ENCODE assay signal across 10 mouse cellular contexts in the genomic region with DNA sequence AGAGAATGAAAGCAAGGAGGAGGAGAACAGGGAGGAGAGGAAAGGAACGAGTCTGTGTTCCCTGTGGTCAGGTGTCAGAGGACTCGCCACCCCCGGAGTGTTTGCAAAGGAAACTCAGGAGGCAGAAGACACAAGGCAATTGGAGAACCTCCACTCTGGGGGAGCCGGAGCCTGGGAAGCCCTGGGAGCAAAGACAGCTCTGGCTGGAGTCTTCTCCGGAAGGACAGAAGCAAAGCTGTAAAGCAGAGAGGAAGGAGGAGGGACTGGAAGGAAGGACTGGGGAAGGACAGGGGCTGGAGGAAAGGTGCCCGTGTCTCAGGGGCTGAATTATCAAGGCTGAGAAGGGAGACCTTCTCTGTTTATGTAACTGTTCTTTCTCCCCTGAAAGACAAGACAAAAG.
DNase-seq lines count a peak whose midpoint lies in the region; ATAC-seq and TF ChIP-seq lines count a peak whose summit lies in the region.
"Had no signal": no experiment of that assay in that cellular context is flagged by ENCODE, and none has a peak within 500 bp of the region (broad histone marks: within the 10 kb centered on the region; RNA-seq: fewer than 3 reads in every experiment).

No protein-coding gene starts in this region.

- WGBS in kidney, adult 2 months: 7% methylated on average over 6 of the region's 6 CpGs
- 24% methylated on average over 6 of the region's 6 CpGs for WGBS in embryonic facial prominence, embryonic 12.5 days
- WGBS in hindbrain, embryonic 15.5 days: 24% methylated on average over 6 of the region's 6 CpGs

- no peak for TF ChIP-seq POLR2A in kidney, adult 2 months (IDR thresholded peaks at IDR 0.05; ENCODE audit: low read depth, low read length)

- peaks cover 4% of the 10 kb centered on the region for H3K4me1 ChIP-seq in kidney, adult 2 months (ENCODE audit: control insufficient read depth, insufficient read depth, low read length)
- H3K4me1 ChIP-seq in embryonic facial prominence, embryonic 12.5 days: 0 out of 2 replicates have a peak, but pooled peaks cover 10% of the 10 kb centered on the region
- peaks cover 8% of the 10 kb centered on the region; the same call in 1 of the 2 replicates for H3K4me1 ChIP-seq in hindbrain, embryonic 15.5 days (replicated peaks)

- no peak overlapping the region for H3K27ac ChIP-seq in kidney, adult 2 months (ENCODE audit: insufficient read depth, low read depth, low read length)
- no peak overlapping the region for H3K27ac ChIP-seq in embryonic facial prominence, embryonic 12.5 days
- no peak overlapping the region for H3K27ac ChIP-seq in hindbrain, embryonic 15.5 days (replicated peaks)

- H3K4me2 ChIP-seq in embryonic facial prominence, embryonic 12.5 days (replicated peaks): peak overlapping the region; percentile 17; the same call in 1 of the 2 replicates
- H3K4me2 ChIP-seq in hindbrain, embryonic 15.5 days: peak overlapping the region; percentile 19
- H3K4me2 ChIP-seq: midbrain, embryonic 11.5 days had no signal

- no peak for ATAC-seq in embryonic facial prominence, embryonic 12.5 days (ENCODE audit: insufficient number of reproducible peaks, insufficient read depth, low FRiP score, low TSS enrichment)
- ATAC-seq in hindbrain, embryonic 15.5 days (ENCODE audit: low FRiP score, low read depth): no peak

- no peaks in the 10 kb centered on the region for H3K36me3 ChIP-seq in kidney, adult 2 months (ENCODE audit: control insufficient read depth, insufficient read depth, low read length)
- no peaks in the 10 kb centered on the region for H3K36me3 ChIP-seq in embryonic facial prominence, embryonic 12.5 days
- H3K36me3 ChIP-seq in hindbrain, embryonic 15.5 days: no peaks in the 10 kb centered on the region

- no peak overlapping the region for H3K9ac ChIP-seq in embryonic facial prominence, embryonic 12.5 days
- no peak overlapping the region for H3K9ac ChIP-seq in hindbrain, embryonic 15.5 days

- no peaks in the 10 kb centered on the region for H3K27me3 ChIP-seq in kidney, adult 2 months (replicated peaks; ENCODE audit: control insufficient read depth, insufficient read depth, low read length)
- no peaks in the 10 kb centered on the region for H3K27me3 ChIP-seq in embryonic facial prominence, embryonic 12.5 days
- H3K27me3 ChIP-seq in hindbrain, embryonic 15.5 days: no peaks in the 10 kb centered on the region

- H3K4me3 ChIP-seq in kidney, adult 2 months (ENCODE audit: insufficient read depth, low read depth, low read length): peak overlapping the region; percentile 44; the same call in 1 of the 2 replicates
- no peak overlapping the region for H3K4me3 ChIP-seq in embryonic facial prominence, embryonic 12.5 days
- no peak overlapping the region for H3K4me3 ChIP-seq in hindbrain, embryonic 15.5 days

- peak; percentile 14 for DNase-seq in kidney, adult 2 months
- no peak for DNase-seq in kidney, adult 11 months
- DNase-seq in lung, postnatal 14 days: peak; percentile 4
- DNase-seq in cerebellum, postnatal 14 days: no peak
- DNase-seq in spleen, postnatal 14 days (ENCODE audit: low spot score in 2 of 2): no peak
- no peak for DNase-seq in adipocyte (ENCODE audit: low spot score)
- DNase-seq: gastrocnemius, postnatal 14 days had no signal

- no peak for TF ChIP-seq CTCF in kidney, adult 2 months (conservative IDR thresholded peaks at IDR 0.05; ENCODE audit: insufficient read depth, insufficient read length, low read depth, low read length)

- no peaks in the 10 kb centered on the region for H3K9me3 ChIP-seq in embryonic facial prominence, embryonic 12.5 days
- no peaks in the 10 kb centered on the region for H3K9me3 ChIP-seq in hindbrain, embryonic 15.5 days

Comparison
In these comparisons a context has a peak if more than half of its experiments do, and no peak if none do; other contexts are left out.
1. DNase-seq: peak in kidney, adult 2 months (single experiment) and lung, postnatal 14 days (single experiment); none in kidney, adult 11 months (single experiment), cerebellum, postnatal 14 days (0 of 2), spleen, postnatal 14 days (0 of 2) and adipocyte (single experiment).